Comparison of ENCODE assay signal across 8 mouse cellular contexts in the genomic region with DNA sequence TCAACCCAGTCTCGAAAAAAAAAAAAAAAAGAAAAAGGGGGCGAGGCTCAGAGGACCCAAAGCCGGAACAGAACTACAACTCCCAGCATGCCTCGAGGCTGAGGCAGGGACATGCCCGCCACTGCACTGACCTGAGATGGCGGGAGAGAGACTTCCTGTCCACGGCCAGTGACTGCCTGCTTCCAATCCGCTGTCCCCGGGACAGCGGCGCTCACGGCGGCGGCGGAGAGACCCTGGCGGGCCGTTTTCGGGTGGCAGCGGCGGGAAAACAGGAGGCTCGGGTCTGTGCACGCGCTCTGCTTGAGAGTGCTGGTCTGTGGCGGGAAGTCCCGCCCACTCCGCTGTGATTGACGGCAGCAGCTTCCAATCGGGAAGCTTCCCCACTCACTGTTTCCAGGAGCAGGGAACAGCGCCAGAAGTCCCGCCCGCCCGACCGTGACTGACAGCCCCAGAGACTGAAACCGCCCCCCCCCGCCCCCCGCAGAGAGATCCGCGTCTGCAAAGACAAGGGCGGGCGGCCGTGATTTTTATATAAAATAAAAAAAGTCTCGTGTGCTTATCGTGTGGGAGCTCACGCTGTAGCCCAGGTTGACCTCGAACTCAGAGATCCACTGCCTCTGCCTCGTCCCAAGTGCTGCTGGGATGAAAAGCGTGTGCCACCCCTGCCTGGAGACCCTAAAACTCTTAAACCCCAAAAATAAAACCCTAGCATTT. TPM values are rescaled to one million over a fixed set of nuclear protein-coding genes. Genes with fewer than 3 reads are reported as not detected.
DNase-seq lines count a peak whose midpoint lies in the region; ATAC-seq and TF ChIP-seq lines count a peak whose summit lies in the region.

No protein-coding gene starts in this region.

- peak; percentile 8; the same call in 1 of the 2 replicates for TF ChIP-seq POLR2A in brain, embryonic 14.5 days (IDR thresholded peaks at IDR 0.05; ENCODE audit: borderline replicate concordance, extremely low read depth, insufficient read depth, insufficient read length, poor library complexity, severe bottlenecking)
- no peak for TF ChIP-seq POLR2A in liver, adult 2 months (IDR thresholded peaks at IDR 0.05; ENCODE audit: extremely low read depth, insufficient read depth, low read length)
- peak; percentile 47 for TF ChIP-seq POLR2A in myocyte (IDR thresholded peaks at IDR 0.05; ENCODE audit: insufficient read length, low read depth)

- H3K4me1 ChIP-seq in erythroblast, embryonic 14.5 days (ENCODE audit: control insufficient read depth) = peaks cover 19% of the 10 kb centered on the region
- H3K4me1 ChIP-seq in heart, embryonic 11.5 days (ENCODE audit: control insufficient read depth, insufficient read depth, low read length) = no peaks in the 10 kb centered on the region
- H3K4me1 ChIP-seq in kidney, embryonic 16.5 days (ENCODE audit: insufficient read depth, low read length) = no peaks in the 10 kb centered on the region
- no peaks in the 10 kb centered on the region; the same call in 1 of the 2 replicates for H3K4me1 ChIP-seq in liver, adult 2 months (ENCODE audit: control insufficient read depth, insufficient read depth, low read length)

- DNase-seq in brain, embryonic 14.5 days (ENCODE audit: low read depth) = peak; percentile 98
- DNase-seq in liver, adult 2 months (ENCODE audit: extremely low read depth, low read depth, low spot score) = peak; percentile 84
- peak; percentile 96 for DNase-seq in splenic B cell, adult 2 months (ENCODE audit: low read depth, low spot score)

- peaks cover 3% of the 10 kb centered on the region; the same call in 1 of the 2 replicates for H3K9me3 ChIP-seq in erythroblast, embryonic 14.5 days (ENCODE audit: control insufficient read depth, low read length)
- no peaks in the 10 kb centered on the region for H3K9me3 ChIP-seq in heart, embryonic 11.5 days (replicated peaks; ENCODE audit: control insufficient read depth, low read length)
- H3K9me3 ChIP-seq in kidney, embryonic 16.5 days (ENCODE audit: low read length) = no peaks in the 10 kb centered on the region

- no peak for TF ChIP-seq CTCF in C2C12 (IDR thresholded peaks at IDR 0.05; ENCODE audit: control insufficient read depth, insufficient read depth, insufficient read length)
- TF ChIP-seq CTCF in brain, embryonic 14.5 days (IDR thresholded peaks at IDR 0.05; ENCODE audit: borderline replicate concordance, extremely low read depth, insufficient read depth, insufficient read length) = no peak
- TF ChIP-seq CTCF in liver, adult 2 months (IDR thresholded peaks at IDR 0.05; ENCODE audit: low read depth, low read length) = 0 out of 2 replicates have a peak, but pooled peaks have one; percentile 14

- H3ac ChIP-seq in C2C12 (ENCODE audit: control insufficient read depth, insufficient read length, low read depth) (peak overlapping the region; percentile 67), myocyte (ENCODE audit: control insufficient read depth, insufficient read length) (peak overlapping the region; percentile 55)

- under 1% methylated on average over 47 of the region's 47 CpGs for WGBS in heart, embryonic 11.5 days (ENCODE audit: insufficient replicate concordance)
- under 1% methylated on average over 47 of the region's 47 CpGs for WGBS in kidney, embryonic 16.5 days
- under 1% methylated on average over 46 of the region's 47 CpGs for WGBS in liver, adult 2 months

- H3K27me3 ChIP-seq in C2C12 (ENCODE audit: control insufficient read depth, insufficient read depth, insufficient read length) (no peaks in the 10 kb centered on the region), myocyte (ENCODE audit: control insufficient read depth, insufficient read depth, insufficient read length) (no peaks in the 10 kb centered on the region)
- no peaks in the 10 kb centered on the region for H3K27me3 ChIP-seq in erythroblast, embryonic 14.5 days (ENCODE audit: control insufficient read depth)
- no peaks in the 10 kb centered on the region for H3K27me3 ChIP-seq in heart, embryonic 11.5 days (ENCODE audit: control insufficient read depth, insufficient read depth, low read length)
- no peaks in the 10 kb centered on the region for H3K27me3 ChIP-seq in kidney, embryonic 16.5 days (ENCODE audit: insufficient read depth, low read length)
- H3K27me3 ChIP-seq in liver, adult 2 months (ENCODE audit: control insufficient read depth, insufficient read depth, low read length) = no peaks in the 10 kb centered on the region
- no peaks in the 10 kb centered on the region for H3K27me3 ChIP-seq in splenic B cell, adult 2 months (ENCODE audit: control insufficient read depth, insufficient read depth, low read length, poor library complexity, severe bottlenecking)

- peaks cover 3% of the 10 kb centered on the region for H3K79me3 ChIP-seq in C2C12 (ENCODE audit: low read depth)

- peak overlapping the region; percentile 71 for H3K4me2 ChIP-seq in heart, embryonic 11.5 days
- H3K4me2 ChIP-seq in kidney, embryonic 16.5 days (replicated peaks; ENCODE audit: low read depth, low read length) = peak overlapping the region; percentile 63
- peak overlapping the region; percentile 79 for H3K4me2 ChIP-seq in myocyte (ENCODE audit: low read depth)

- H3K36me3 ChIP-seq in C2C12 (ENCODE audit: control insufficient read depth, insufficient read depth) = no peaks in the 10 kb centered on the region
- H3K36me3 ChIP-seq in erythroblast, embryonic 14.5 days (ENCODE audit: control insufficient read depth) = peaks cover 3% of the 10 kb centered on the region
- no peaks in the 10 kb centered on the region for H3K36me3 ChIP-seq in heart, embryonic 11.5 days (ENCODE audit: control insufficient read depth, insufficient read depth, low read length)
- no peaks in the 10 kb centered on the region for H3K36me3 ChIP-seq in kidney, embryonic 16.5 days (ENCODE audit: insufficient read depth, low read length)
- H3K36me3 ChIP-seq in liver, adult 2 months (ENCODE audit: control insufficient read depth, insufficient read depth, low read length) = no peaks in the 10 kb centered on the region
- H3K36me3 ChIP-seq in myocyte (ENCODE audit: control insufficient read depth, insufficient read depth) = no peaks in the 10 kb centered on the region
- no peaks in the 10 kb centered on the region for H3K36me3 ChIP-seq in splenic B cell, adult 2 months (ENCODE audit: control insufficient read depth, insufficient read depth, low read length, poor library complexity, severe bottlenecking)

- H3K79me2 ChIP-seq in C2C12 (ENCODE audit: control insufficient read depth, insufficient read depth) (peaks cover 22% of the 10 kb centered on the region), myocyte (ENCODE audit: control insufficient read depth, insufficient read depth) (no peaks in the 10 kb centered on the region)
- no peaks in the 10 kb centered on the region for H3K79me2 ChIP-seq in liver, adult 2 months (ENCODE audit: control insufficient read depth, insufficient read depth, low read length)

- peak; percentile 96 for ATAC-seq in heart, embryonic 11.5 days (replicated peaks; ENCODE audit: insufficient number of reproducible peaks, low FRiP score, low TSS enrichment)
- peak; percentile 98 for ATAC-seq in kidney, embryonic 16.5 days (ENCODE audit: low FRiP score, low TSS enrichment)

- H3K4me3 ChIP-seq in C2C12 (ENCODE audit: insufficient read depth, poor library complexity, severe bottlenecking) (peak overlapping the region; percentile 71), myocyte (peak overlapping the region; percentile 46)
- peak overlapping the region; percentile 94 for H3K4me3 ChIP-seq in erythroblast, embryonic 14.5 days (replicated peaks)
- peak overlapping the region; percentile 82 for H3K4me3 ChIP-seq in heart, embryonic 11.5 days (ENCODE audit: low read depth, low read length)
- peak overlapping the region; percentile 97 for H3K4me3 ChIP-seq in kidney, embryonic 16.5 days (ENCODE audit: low read length)
- H3K4me3 ChIP-seq in liver, adult 2 months (ENCODE audit: insufficient read depth, low read depth, low read length) = peak overlapping the region; percentile 78

- H3K27ac ChIP-seq in heart, embryonic 11.5 days (ENCODE audit: low read depth, low read length) = peak overlapping the region; percentile 96
- peak overlapping the region; percentile 98 for H3K27ac ChIP-seq in kidney, embryonic 16.5 days (ENCODE audit: low read length)
- H3K27ac ChIP-seq in liver, adult 2 months (replicated peaks; ENCODE audit: insufficient read depth, low read depth, low read length) = peak overlapping the region; percentile 94

- H3K9ac ChIP-seq in heart, embryonic 11.5 days (ENCODE audit: low read depth, low read length) = peak overlapping the region; percentile 97
- peak overlapping the region; percentile 99 for H3K9ac ChIP-seq in kidney, embryonic 16.5 days (replicated peaks; ENCODE audit: low read length)
- H3K9ac ChIP-seq in liver, adult 2 months (ENCODE audit: low read depth, low read length) = peak overlapping the region; percentile 91

TF ChIP-seq in C2C12, 6 proteins besides CTCF, POLR2A, EP300 and RAD21 (continues in another document):
- TF ChIP-seq MYOD1 (IDR thresholded peaks at IDR 0.05; ENCODE audit: control insufficient read depth, insufficient read length, low read depth) = no peak
- no peak for TF ChIP-seq USF1 (IDR thresholded peaks at IDR 0.05; ENCODE audit: low read depth)
- TF ChIP-seq FOSL1 (IDR thresholded peaks at IDR 0.05; ENCODE audit: insufficient read depth, low read length, poor library complexity, severe bottlenecking) = no peak

TF ChIP-seq in myocyte, 11 proteins besides CTCF, POLR2A, EP300 and RAD21 (continues in another document):
- peak; percentile 57 for TF ChIP-seq E2F4 (IDR thresholded peaks at IDR 0.05; ENCODE audit: insufficient read depth)
- TF ChIP-seq CEBPB (IDR thresholded peaks at IDR 0.05; ENCODE audit: insufficient read depth, poor library complexity, severe bottlenecking) = no peak
- TF ChIP-seq MYOD1 (IDR thresholded peaks at IDR 0.05; ENCODE audit: control insufficient read depth in 1 of 3, insufficient read length in 2 of 3, low read depth in 2 of 3) = peak in 1 of 3 experiments; percentile 14

RNA-seq across cellular contexts. Expression of a gene that starts 33.1 kb away (rescaled TPM):
- polyA plus RNA-seq in C2C12 (2012; fragmentation: generic; extraction: Trizol) (19.9 TPM), myocyte (2012; fragmentation: generic; extraction: Trizol) (17.8 TPM)
- 90.7 and 99.7 TPM in 2 replicates for polyA plus RNA-seq in brain, embryonic 14.5 days (2012; rRNA removed)
- 0.51 and 0.59 TPM in 2 replicates for polyA plus RNA-seq in erythroblast, embryonic 14.5 days (2012)
- 39.8 and 41.7 TPM in 2 replicates for polyA plus RNA-seq in heart, embryonic 11.5 days (2014; fragmentation: Nextera tagmentation; extraction: Ambion mirVana)
- polyA plus RNA-seq in kidney, embryonic 16.5 days (2015; fragmentation: Nextera tagmentation; extraction: Ambion mirVana) = 48.0 and 49.5 TPM in 2 replicates
- total RNA-seq in liver, adult 2 months (2014; rRNA removed) = 43.0 and 59.5 TPM in 2 replicates
- polyA plus RNA-seq in liver, adult 2 months (2012; rRNA removed) = 16.0 and 18.0 TPM in 2 replicates

RNA-seq across cellular contexts. Expression of a gene that starts 42.0 kb away (rescaled TPM):
- polyA plus RNA-seq in C2C12 (2012; fragmentation: generic; extraction: Trizol) (not detected), myocyte (2012; fragmentation: generic; extraction: Trizol) (0.06 TPM)
- polyA plus RNA-seq in brain, embryonic 14.5 days (2012; rRNA removed) = not detected in 2 replicates
- not detected in 2 replicates for polyA plus RNA-seq in erythroblast, embryonic 14.5 days (2012)
- not detected in 2 replicates for polyA plus RNA-seq in heart, embryonic 11.5 days (2014; fragmentation: Nextera tagmentation; extraction: Ambion mirVana)
- polyA plus RNA-seq in kidney, embryonic 16.5 days (2015; fragmentation: Nextera tagmentation; extraction: Ambion mirVana) = not detected in 2 replicates
- total RNA-seq in liver, adult 2 months (2014; rRNA removed) = not detected in 2 replicates
- 0.12 TPM in 1 of 2 replicates, not detected in the other for polyA plus RNA-seq in liver, adult 2 months (2012; rRNA removed)

Comparison
In these comparisons a context has a peak if more than half of its experiments do, and no peak if none do; other contexts are left out.
1. Peak in every context shown above with its lines: DNase-seq, ATAC-seq, H3K4me3 ChIP-seq and H3K27ac ChIP-seq.
2. H3K4me3 ChIP-seq: peak in every context shown above with its lines; median percentile 97 in kidney, embryonic 16.5 days; 94 in erythroblast, embryonic 14.5 days; 82 in heart, embryonic 11.5 days; 78 in liver, adult 2 months; 71 in C2C12; 46 in myocyte.
3. RNA of a gene that starts 33.1 kb away (polyA plus RNA-seq): 90.7 to 99.7 TPM in brain, embryonic 14.5 days, 48.0 to 49.5 TPM in kidney, embryonic 16.5 days, 39.8 to 41.7 TPM in heart, embryonic 11.5 days, 19.9 TPM in C2C12 (single experiment), 16.0 to 18.0 TPM in liver, adult 2 months and 17.8 TPM in myocyte (single experiment); 0.51 to 0.59 TPM in erythroblast, embryonic 14.5 days; every median in the first group is over 10 times any median in the second.